Mouse (Mus musculus): ENCODE measurements around the gene Olfr1513. TPM values are rescaled to one million over a fixed set of nuclear protein-coding genes. Genes with fewer than 3 reads are reported as not detected.
"Not testable (repeated sequence)": the region's sequence is repeated elsewhere in the genome, so short reads cannot be mapped to it uniquely, and the experiment has no call there.

The Olfr1513 gene
- total and polyA plus RNA-seq, 2 experiments: not detected

DNA sequence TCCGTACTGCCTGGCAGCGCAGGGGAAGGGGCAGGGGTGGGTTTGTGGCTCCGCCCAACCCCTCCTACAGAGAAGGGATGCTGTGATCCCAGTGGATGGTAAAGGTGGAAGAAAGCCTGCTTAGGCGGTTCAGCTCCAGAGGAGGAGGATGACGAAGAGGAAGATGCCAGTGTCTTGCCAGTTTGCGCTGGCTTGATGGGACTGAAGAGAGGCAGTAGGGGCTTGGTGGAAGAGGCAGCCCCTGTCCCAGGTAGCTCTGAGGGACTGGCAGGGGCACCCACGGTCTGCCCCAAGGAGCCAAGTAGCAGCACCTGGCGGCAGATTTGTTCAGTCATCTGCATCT, 41.4 kb downstream of the Olfr1513 start:
- Histone ChIP-seq H3K79me2 (ENCODE audit: control insufficient read depth, insufficient read depth, low read length) (no peaks in the 10 kb centered on the region), H3K4me3 (ENCODE audit: insufficient read depth, low read depth, low read length) (no peak overlapping the region), H3K27ac (replicated peaks; ENCODE audit: insufficient read depth, low read depth, low read length) (no peak overlapping the region)

GRCm38 (mm10) chr14:52313931-52314807, 42.0 kb downstream of the Olfr1513 start:
- Histone ChIP-seq H3K27ac (replicated peaks; ENCODE audit: insufficient read depth, low read depth, low read length) (no peak overlapping the region), H3K79me2 (ENCODE audit: control insufficient read depth, insufficient read depth, low read length) (no peaks in the 10 kb centered on the region), H3K4me1 (ENCODE audit: control insufficient read depth, insufficient read depth, low read length) (no peaks in the 10 kb centered on the region), H3K4me3 (ENCODE audit: insufficient read depth, low read depth, low read length) (no peak overlapping the region), H3K36me3 (ENCODE audit: control insufficient read depth, insufficient read depth, low read length) (no peaks in the 10 kb centered on the region), H3K9ac (ENCODE audit: low read depth, low read length) (no peak overlapping the region), H3K27me3 (ENCODE audit: control insufficient read depth, insufficient read depth, low read length) (no peaks in the 10 kb centered on the region)
- WGBS: 91% methylated on average over 26 of the region's 26 CpGs
- TF ChIP-seq POLR2A (IDR thresholded peaks at IDR 0.05; ENCODE audit: extremely low read depth, insufficient read depth, low read length): no peak
- TF ChIP-seq CTCF (IDR thresholded peaks at IDR 0.05; ENCODE audit: low read depth, low read length): no peak
- no peak for DNase-seq (ENCODE audit: extremely low read depth, low read depth, low spot score)

More for the DNA sequence above, 41.4 kb downstream of the Olfr1513 start:
- TF ChIP-seq CTCF (IDR thresholded peaks at IDR 0.05; ENCODE audit: low read depth, low read length): no peak
- TF ChIP-seq POLR2A (IDR thresholded peaks at IDR 0.05; ENCODE audit: extremely low read depth, insufficient read depth, low read length): no peak
- H3K36me3 ChIP-seq (ENCODE audit: control insufficient read depth, insufficient read depth, low read length): no peaks in the 10 kb centered on the region
- DNase-seq (ENCODE audit: extremely low read depth, low read depth, low spot score): no peak
- WGBS: 89% methylated on average over 8 of the region's 8 CpGs
- H3K9ac ChIP-seq (ENCODE audit: low read depth, low read length): no peak overlapping the region
- no peaks in the 10 kb centered on the region for H3K27me3 ChIP-seq (ENCODE audit: control insufficient read depth, insufficient read depth, low read length)
- H3K4me1 ChIP-seq (ENCODE audit: control insufficient read depth, insufficient read depth, low read length): no peaks in the 10 kb centered on the region

- no peak overlapping the region for H3K4me3 ChIP-seq (ENCODE audit: insufficient read depth, low read depth, low read length)
- H3K4me1 ChIP-seq (ENCODE audit: control insufficient read depth, insufficient read depth, low read length): no peaks in the 10 kb centered on the region
- 92% methylated on average over 2 of the region's 2 CpGs for WGBS
- H3K36me3 ChIP-seq (ENCODE audit: control insufficient read depth, insufficient read depth, low read length): no peaks in the 10 kb centered on the region
- no peaks in the 10 kb centered on the region for H3K27me3 ChIP-seq (ENCODE audit: control insufficient read depth, insufficient read depth, low read length)
- H3K79me2 ChIP-seq (ENCODE audit: control insufficient read depth, insufficient read depth, low read length): no peaks in the 10 kb centered on the region
- H3K9ac ChIP-seq (ENCODE audit: low read depth, low read length): no peak overlapping the region
- TF ChIP-seq CTCF (IDR thresholded peaks at IDR 0.05; ENCODE audit: low read depth, low read length): no peak
- no peak for DNase-seq (ENCODE audit: extremely low read depth, low read depth, low spot score)
- no peak overlapping the region for H3K27ac ChIP-seq (replicated peaks; ENCODE audit: insufficient read depth, low read depth, low read length)
These were observed 45.3 kb downstream of the Olfr1513 start for GRCm38 (mm10) chr14:52310906-52311305.

GRCm38 (mm10) chr14:52310343-52310742, 45.9 kb downstream of the Olfr1513 start:
- not testable (repeated sequence) for H3K4me1 ChIP-seq (ENCODE audit: control insufficient read depth, insufficient read depth, low read length)

DNA sequence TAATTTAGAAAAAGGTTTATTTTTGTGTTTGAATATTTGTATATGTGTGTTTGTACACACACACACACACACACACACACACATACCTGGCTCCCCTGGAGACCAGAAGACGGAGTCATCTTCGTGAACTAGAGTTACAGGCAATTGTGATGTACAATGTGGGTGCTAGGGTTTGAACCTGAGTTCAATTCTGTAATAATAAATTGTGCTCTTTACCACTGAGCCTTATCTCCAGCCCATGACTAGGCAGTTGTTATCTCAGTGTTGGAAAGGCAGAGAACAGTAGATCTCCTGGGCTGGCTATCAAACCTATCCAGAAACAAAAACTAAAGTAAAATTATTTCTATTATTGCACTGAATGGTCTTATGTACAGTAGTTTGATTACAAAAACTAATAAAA, 50.1 kb downstream of the Olfr1513 start:
- 96% methylated on average over 2 of the region's 2 CpGs for WGBS
- H3K9ac ChIP-seq (ENCODE audit: low read depth, low read length): no peak overlapping the region
- H3K36me3 ChIP-seq (ENCODE audit: control insufficient read depth, insufficient read depth, low read length): no peaks in the 10 kb centered on the region
- peaks cover 2% of the 10 kb centered on the region; the same call in 1 of the 2 replicates for H3K79me2 ChIP-seq (ENCODE audit: control insufficient read depth, insufficient read depth, low read length)
- no peak overlapping the region for H3K27ac ChIP-seq (replicated peaks; ENCODE audit: insufficient read depth, low read depth, low read length)
- H3K4me1 ChIP-seq (ENCODE audit: control insufficient read depth, insufficient read depth, low read length): peaks cover 3% of the 10 kb centered on the region; the same call in 1 of the 2 replicates
- DNase-seq (ENCODE audit: extremely low read depth, low read depth, low spot score): no peak
- no peak overlapping the region for H3K4me3 ChIP-seq (ENCODE audit: insufficient read depth, low read depth, low read length)
- no peaks in the 10 kb centered on the region for H3K27me3 ChIP-seq (ENCODE audit: control insufficient read depth, insufficient read depth, low read length)
- TF ChIP-seq POLR2A (IDR thresholded peaks at IDR 0.05; ENCODE audit: extremely low read depth, insufficient read depth, low read length) (no peak), CTCF (IDR thresholded peaks at IDR 0.05; ENCODE audit: low read depth, low read length) (no peak)

More at GRCm38 (mm10) chr14:52310343-52310742, 45.9 kb downstream of the Olfr1513 start:
- not testable (repeated sequence) for H3K36me3 ChIP-seq (ENCODE audit: control insufficient read depth, insufficient read depth, low read length); DNase-seq (ENCODE audit: extremely low read depth, low read depth, low spot score); H3K27ac ChIP-seq (replicated peaks; ENCODE audit: insufficient read depth, low read depth, low read length); H3K27me3 ChIP-seq (ENCODE audit: control insufficient read depth, insufficient read depth, low read length); H3K9ac ChIP-seq (ENCODE audit: low read depth, low read length); H3K79me2 ChIP-seq (ENCODE audit: control insufficient read depth, insufficient read depth, low read length); H3K4me3 ChIP-seq (ENCODE audit: insufficient read depth, low read depth, low read length)
- WGBS: 92% methylated on average over 5 of the region's 6 CpGs

GRCm38 (mm10) chr14:52304644-52305271, 51.5 kb downstream of the Olfr1513 start, which contains the start of gene Mettl3:
Gene Mettl3 (minus strand): TSS chr14:52305128.
- H3K36me3 ChIP-seq (ENCODE audit: control insufficient read depth, insufficient read depth, low read length): peaks cover 6% of the 10 kb centered on the region; the same call in 1 of the 2 replicates
- H3K79me2 ChIP-seq (ENCODE audit: control insufficient read depth, insufficient read depth, low read length): peaks cover 2% of the 10 kb centered on the region; the same call in 1 of the 2 replicates
- peak within 1 kb of the TSS; percentile 69 for H3K27ac ChIP-seq (replicated peaks; ENCODE audit: insufficient read depth, low read depth, low read length)
- peak; percentile 92 for DNase-seq (ENCODE audit: extremely low read depth, low read depth, low spot score)
- WGBS: under 1% methylated on average over 46 of the region's 46 CpGs
- H3K4me1 ChIP-seq (ENCODE audit: control insufficient read depth, insufficient read depth, low read length): peaks cover 3% of the 10 kb centered on the region; the same call in 1 of the 2 replicates
- TF ChIP-seq POLR2A (IDR thresholded peaks at IDR 0.05; ENCODE audit: extremely low read depth, insufficient read depth, low read length) (peak; percentile 35; the same call in 1 of the 2 replicates), CTCF (IDR thresholded peaks at IDR 0.05; ENCODE audit: low read depth, low read length) (0 out of 2 replicates have a peak, but pooled peaks have one; percentile 3)
- peak within 1 kb of the TSS; percentile 78 for H3K9ac ChIP-seq (ENCODE audit: low read depth, low read length)
- no peaks in the 10 kb centered on the region for H3K27me3 ChIP-seq (ENCODE audit: control insufficient read depth, insufficient read depth, low read length)
- peak within 1 kb of the TSS; percentile 86 for H3K4me3 ChIP-seq (ENCODE audit: insufficient read depth, low read depth, low read length)

DNA sequence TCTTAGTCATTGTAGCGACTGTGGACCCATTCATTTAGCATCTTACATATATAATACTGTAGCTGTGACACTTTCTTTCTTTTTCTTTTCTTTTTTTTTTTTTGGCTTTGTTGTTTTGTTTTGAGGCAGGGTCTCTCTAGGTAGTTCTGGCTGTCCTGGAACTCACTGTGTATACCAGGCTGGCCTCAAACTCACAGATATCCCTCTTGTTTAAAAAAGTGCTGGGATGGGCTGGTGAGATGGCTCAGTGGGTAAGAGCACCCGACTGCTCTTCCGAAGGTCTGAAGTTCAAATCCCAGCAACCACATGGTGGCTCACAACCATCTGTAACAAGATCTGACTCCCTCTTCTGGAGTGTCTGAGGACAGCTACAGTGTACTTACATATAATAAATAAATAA, 52.7 kb downstream of the Olfr1513 start:
- not testable (repeated sequence) for H3K9ac ChIP-seq (ENCODE audit: low read depth, low read length)

More for the DNA sequence above, 52.7 kb downstream of the Olfr1513 start:
- H3K36me3 ChIP-seq (ENCODE audit: control insufficient read depth, insufficient read depth, low read length): peaks cover 16% of the 10 kb centered on the region
- H3K27ac ChIP-seq (replicated peaks; ENCODE audit: insufficient read depth, low read depth, low read length); H3K4me3 ChIP-seq (ENCODE audit: insufficient read depth, low read depth, low read length); DNase-seq (ENCODE audit: extremely low read depth, low read depth, low spot score); H3K4me1 ChIP-seq (ENCODE audit: control insufficient read depth, insufficient read depth, low read length); H3K79me2 ChIP-seq (ENCODE audit: control insufficient read depth, insufficient read depth, low read length); H3K27me3 ChIP-seq (ENCODE audit: control insufficient read depth, insufficient read depth, low read length): not testable (repeated sequence)
- WGBS: 96% methylated on average over 3 of the region's 3 CpGs

All from liver, adult 2 months (tissue).